Mouse (Mus musculus) CD4-positive helper T cell, adult 2 months (primary cell): ENCODE data around the gene Poln.

Experiments used
- DNase-seq: peaks from one replicate; pipeline ENCODE4 v3.0.0-alpha.2; 2012; ENCODE audit warnings: low read depth, missing footprints, low spot score

Gene Poln

GRCm38 (mm10) chr5:33994671-33995625 is 174.3 kb downstream of the Poln start:
- no peak for DNase-seq

GRCm38 (mm10) chr5:33983309-33984121 is 185.7 kb downstream of the Poln start, which contains the start of gene Gm1673:
TSS of gene Gm1673 (plus strand) at chr5:33983433.
- DNase-seq: peak; percentile 38

GRCm38 (mm10) chr5:33982731-33983259 is 186.5 kb downstream of the Poln start:
- no peak for DNase-seq

DNA sequence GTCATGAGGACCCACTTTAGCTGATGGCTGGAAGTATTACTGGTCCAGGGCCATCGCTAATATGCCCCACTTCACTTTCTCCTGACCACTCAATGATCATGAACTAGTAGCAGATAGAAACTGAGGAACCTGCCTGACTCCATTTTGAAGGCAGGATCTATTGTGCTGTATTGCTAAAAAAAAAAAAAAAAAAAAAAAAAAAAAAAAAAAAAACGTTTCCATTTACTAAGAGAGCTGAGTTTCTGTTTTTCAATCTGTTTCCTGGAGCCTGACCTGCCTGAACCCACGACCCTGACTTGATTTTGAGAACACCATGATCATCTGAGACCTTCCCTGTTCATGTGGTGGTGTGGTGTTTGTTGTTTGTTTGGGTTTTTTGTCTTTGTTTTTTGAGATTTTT is 193.0 kb downstream of the Poln start:
- no peak for DNase-seq

GRCm38 (mm10) chr5:33974736-33975135 is 194.5 kb downstream of the Poln start:
- DNase-seq: no peak

DNA sequence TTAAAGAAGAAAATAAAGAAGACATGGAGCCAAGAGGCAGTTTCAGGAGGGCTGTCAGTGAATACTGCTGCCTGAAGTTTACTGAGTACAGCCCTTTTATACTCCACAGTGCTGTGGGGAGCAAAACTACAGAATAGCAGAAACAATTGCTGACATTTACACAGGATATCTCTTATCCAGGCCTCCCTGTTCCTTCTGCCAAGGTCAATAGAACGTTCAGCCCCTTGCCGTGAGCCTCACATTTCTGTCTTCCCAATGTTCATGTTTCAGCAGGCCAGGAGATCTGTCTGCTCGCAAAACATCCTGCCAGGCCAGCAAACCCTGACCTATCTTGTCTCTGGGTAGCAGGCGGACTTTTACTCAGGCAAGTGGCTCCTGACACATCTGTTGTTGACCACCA is 209.9 kb downstream of the Poln start:
- no peak for DNase-seq
